Mouse (Mus musculus): ENCODE measurements around the gene Fam83e. TPM values are rescaled to one million over a fixed set of nuclear protein-coding genes. Genes with fewer than 3 reads are reported as not detected.

The Fam83e gene
- polyA plus RNA-seq, 1 experiment from 2014 or later: 21.6 TPM

- TF ChIP-seq CTCF (IDR thresholded peaks at IDR 0.05; ENCODE audit: low read depth) (peak; percentile 28; the same call in 1 of the 2 replicates), EP300 (optimal IDR thresholded peaks at IDR 0.05) (peak; percentile 67)
- under 1% methylated on average over 41 of the region's 41 CpGs for WGBS
These were observed 3.1 kb upstream of the Fam83e start, which contains the start of gene Sphk2 for GRCm38 (mm10) chr7:45717918-45718297. Gene Sphk2, minus strand, starts transcription at chr7:45718002.

DNA sequence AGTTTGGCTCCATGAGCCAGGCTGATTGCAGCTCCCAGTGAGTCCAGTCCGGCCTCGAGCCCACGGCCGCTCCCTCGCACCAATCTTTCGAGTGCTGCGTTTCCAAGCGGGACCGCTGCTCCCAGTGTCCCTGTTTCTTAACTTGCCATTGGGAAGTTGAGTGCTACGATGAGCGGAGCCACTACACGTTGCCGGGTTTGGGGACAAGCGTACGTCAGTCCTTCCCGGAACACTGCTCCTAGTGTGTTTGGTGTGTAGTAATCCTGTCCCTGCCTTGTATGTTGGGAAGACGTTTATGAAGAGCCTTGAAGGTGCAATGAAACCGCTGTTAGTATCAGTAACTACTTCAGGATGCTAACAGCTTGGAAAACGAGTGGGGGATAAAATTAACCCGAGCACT lies 2.7 kb upstream of the Fam83e start:
- H3K36me3 ChIP-seq (ENCODE audit: control insufficient read depth, insufficient read depth, low read length): peaks cover 16% of the 10 kb centered on the region
- under 1% methylated on average over 20 of the region's 20 CpGs for WGBS
- no peaks in the 10 kb centered on the region for H3K27me3 ChIP-seq (ENCODE audit: control insufficient read depth, insufficient read depth, low read length)
- DNase-seq (ENCODE audit: low spot score): no peak
- TF ChIP-seq CTCF (IDR thresholded peaks at IDR 0.05; ENCODE audit: low read depth): no peak
- no peak for TF ChIP-seq EP300 (optimal IDR thresholded peaks at IDR 0.05)
- peak overlapping the region; percentile 89 for H3K9ac ChIP-seq (ENCODE audit: low read length)
- peak overlapping the region; percentile 79 for H3K4me3 ChIP-seq (ENCODE audit: low read depth, low read length)
- peak overlapping the region; percentile 86 for H3K4me2 ChIP-seq (replicated peaks; ENCODE audit: low read depth)
- peaks cover 13% of the 10 kb centered on the region; the same call in 1 of the 2 replicates for H3K4me1 ChIP-seq (replicated peaks; ENCODE audit: control insufficient read depth, insufficient read depth)
- no peak for ATAC-seq (ENCODE audit: low FRiP score, low TSS enrichment)
- peak overlapping the region; percentile 95 for H3K27ac ChIP-seq (replicated peaks)
- no peaks in the 10 kb centered on the region for H3K9me3 ChIP-seq (ENCODE audit: control insufficient read depth, low read length)

More at GRCm38 (mm10) chr7:45717918-45718297, 3.1 kb upstream of the Fam83e start, which contains the start of gene Sphk2:
- Histone ChIP-seq H3K9ac (ENCODE audit: low read length) (peak within 1 kb of the TSS; percentile 89), H3K4me3 (ENCODE audit: low read depth, low read length) (peak within 1 kb of the TSS; percentile 79), H3K9me3 (ENCODE audit: control insufficient read depth, low read length) (no peaks in the 10 kb centered on the region), H3K4me2 (replicated peaks; ENCODE audit: low read depth) (peak within 1 kb of the TSS; percentile 91), H3K4me1 (replicated peaks; ENCODE audit: control insufficient read depth, insufficient read depth) (peaks cover 13% of the 10 kb centered on the region; the same call in 1 of the 2 replicates), H3K36me3 (ENCODE audit: control insufficient read depth, insufficient read depth, low read length) (peaks cover 17% of the 10 kb centered on the region; the same call in 1 of the 2 replicates), H3K27me3 (ENCODE audit: control insufficient read depth, insufficient read depth, low read length) (no peaks in the 10 kb centered on the region), H3K27ac (replicated peaks) (peak within 1 kb of the TSS; percentile 95)
- peak; percentile 45 for ATAC-seq (ENCODE audit: low FRiP score, low TSS enrichment)
- DNase-seq (ENCODE audit: low spot score): peak; percentile 98

- Histone ChIP-seq H3K4me3 (ENCODE audit: low read depth, low read length) (peak overlapping the region; percentile 79), H3K27ac (replicated peaks) (peak overlapping the region; percentile 95; the same call in 1 of the 2 replicates), H3K4me1 (replicated peaks; ENCODE audit: control insufficient read depth, insufficient read depth) (peaks cover 13% of the 10 kb centered on the region; the same call in 1 of the 2 replicates), H3K27me3 (ENCODE audit: control insufficient read depth, insufficient read depth, low read length) (no peaks in the 10 kb centered on the region), H3K36me3 (ENCODE audit: control insufficient read depth, insufficient read depth, low read length) (peaks cover 19% of the 10 kb centered on the region), H3K9me3 (ENCODE audit: control insufficient read depth, low read length) (no peaks in the 10 kb centered on the region), H3K9ac (ENCODE audit: low read length) (peak overlapping the region; percentile 89), H3K4me2 (replicated peaks; ENCODE audit: low read depth) (peak overlapping the region; percentile 86)
- DNase-seq (ENCODE audit: low spot score) (peak; percentile 16), ATAC-seq (ENCODE audit: low FRiP score, low TSS enrichment) (no peak)
- TF ChIP-seq EP300 (optimal IDR thresholded peaks at IDR 0.05) (no peak), CTCF (IDR thresholded peaks at IDR 0.05; ENCODE audit: low read depth) (no peak)
- WGBS: 68% methylated on average over 10 of the region's 10 CpGs
These were observed 1.8 kb upstream of the Fam83e start for GRCm38 (mm10) chr7:45719180-45719579.

DNA sequence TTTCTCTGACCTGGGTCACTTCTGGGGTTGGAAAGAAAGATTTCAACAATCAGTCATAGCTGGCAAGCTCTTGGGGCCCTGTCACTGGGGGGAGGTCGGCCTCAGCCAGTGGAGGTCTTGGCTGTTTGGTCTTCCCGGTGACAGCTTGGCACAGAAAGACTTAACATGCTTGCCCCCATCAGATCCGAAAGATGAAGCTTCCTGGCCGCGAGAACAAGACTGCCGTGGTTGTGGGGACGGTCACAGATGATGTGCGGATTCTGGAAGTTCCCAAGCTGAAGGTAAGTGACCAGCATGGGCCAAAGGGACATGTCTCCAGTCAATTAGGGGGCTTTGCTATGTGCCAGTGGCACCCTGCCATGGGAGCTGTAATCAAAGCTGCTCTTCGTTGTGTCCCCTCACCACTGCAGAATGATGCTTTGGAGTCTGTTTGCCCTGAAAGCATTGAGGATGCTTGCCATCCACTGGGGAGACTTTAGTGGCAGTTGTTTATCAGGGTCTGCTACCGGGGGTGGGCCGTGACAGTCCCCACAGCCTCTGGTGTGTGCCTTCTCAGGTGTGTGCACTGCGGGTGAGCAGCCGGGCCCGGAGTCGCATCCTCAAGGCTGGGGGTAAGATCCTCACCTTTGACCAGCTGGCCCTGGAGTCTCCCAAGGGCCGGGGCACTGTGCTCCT lies 1.1 kb upstream of the Fam83e start:
- Histone ChIP-seq H3K36me3 (ENCODE audit: control insufficient read depth, insufficient read depth, low read length) (peaks cover 22% of the 10 kb centered on the region), H3K9me3 (ENCODE audit: control insufficient read depth, low read length) (no peaks in the 10 kb centered on the region), H3K4me3 (ENCODE audit: low read depth, low read length) (0 out of 2 replicates have a peak overlapping the region, but pooled peaks have one; percentile 79), H3K9ac (ENCODE audit: low read length) (no peak overlapping the region), H3K4me2 (replicated peaks; ENCODE audit: low read depth) (peak overlapping the region; percentile 86), H3K27me3 (ENCODE audit: control insufficient read depth, insufficient read depth, low read length) (no peaks in the 10 kb centered on the region), H3K27ac (replicated peaks) (peak overlapping the region; percentile 24; the same call in 1 of the 2 replicates), H3K4me1 (replicated peaks; ENCODE audit: control insufficient read depth, insufficient read depth) (peaks cover 13% of the 10 kb centered on the region; the same call in 1 of the 2 replicates)
- DNase-seq (ENCODE audit: low spot score): no peak
- no peak for ATAC-seq (ENCODE audit: low FRiP score, low TSS enrichment)
- TF ChIP-seq EP300 (optimal IDR thresholded peaks at IDR 0.05) (no peak), CTCF (IDR thresholded peaks at IDR 0.05; ENCODE audit: low read depth) (no peak)
- WGBS: 84% methylated on average over 15 of the region's 16 CpGs

- peak overlapping the region; percentile 59 for H3K9ac ChIP-seq (ENCODE audit: low read length)
These were observed 191 bp downstream of the Fam83e start for GRCm38 (mm10) chr7:45721234-45721571.

More at GRCm38 (mm10) chr7:45721234-45721571, 191 bp downstream of the Fam83e start:
- Histone ChIP-seq H3K36me3 (ENCODE audit: control insufficient read depth, insufficient read depth, low read length) (peaks cover 22% of the 10 kb centered on the region), H3K4me2 (replicated peaks; ENCODE audit: low read depth) (peak overlapping the region; percentile 35), H3K27ac (replicated peaks) (peak overlapping the region; percentile 78), H3K9me3 (ENCODE audit: control insufficient read depth, low read length) (no peaks in the 10 kb centered on the region), H3K4me1 (replicated peaks; ENCODE audit: control insufficient read depth, insufficient read depth) (peaks cover 6% of the 10 kb centered on the region; the same call in 1 of the 2 replicates), H3K27me3 (ENCODE audit: control insufficient read depth, insufficient read depth, low read length) (no peaks in the 10 kb centered on the region), H3K4me3 (ENCODE audit: low read depth, low read length) (peak overlapping the region; percentile 27)
- no peak for DNase-seq (ENCODE audit: low spot score)
- TF ChIP-seq EP300 (optimal IDR thresholded peaks at IDR 0.05) (no peak), CTCF (IDR thresholded peaks at IDR 0.05; ENCODE audit: low read depth) (no peak)
- WGBS: 48% methylated on average over 7 of the region's 7 CpGs
- no peak for ATAC-seq (ENCODE audit: low FRiP score, low TSS enrichment)

All from stomach, postnatal 0 days (tissue).